Mouse (Mus musculus): ENCODE measurements around the gene Ankrd34b. TPM values are rescaled to one million over a fixed set of nuclear protein-coding genes. Genes with fewer than 3 reads are reported as not detected.

Ankrd34b gene
- polyA plus RNA-seq, 1 experiment = not detected

- no peaks in the 10 kb centered on the region for H3K27me3 ChIP-seq (ENCODE audit: control insufficient read depth, insufficient read depth, low read length)
- H3K36me3 ChIP-seq (ENCODE audit: control insufficient read depth, insufficient read depth, low read length) = 0 out of 2 replicates have a peak, but pooled peaks cover 2% of the 10 kb centered on the region
- H3K4me1 ChIP-seq (ENCODE audit: control insufficient read depth, insufficient read depth, insufficient read length, low read length) = no peaks in the 10 kb centered on the region
- WGBS = 33% methylated on average over 3 of the region's 3 CpGs
- no peak overlapping the region for H3K4me3 ChIP-seq (ENCODE audit: low read depth, low read length)
- no peak for TF ChIP-seq CTCF (IDR thresholded peaks at IDR 0.05; ENCODE audit: extremely low read depth, insufficient read length, insufficient replicate concordance, low read depth, low read length)
- no peak for TF ChIP-seq POLR2A (IDR thresholded peaks at IDR 0.05; ENCODE audit: low read depth, low read length)
- no peak overlapping the region for H3K27ac ChIP-seq (ENCODE audit: insufficient read depth, low read depth, low read length)
These were observed 39.0 kb downstream of the Ankrd34b start for GRCm38 (mm10) chr13:92464698-92465097.

DNA sequence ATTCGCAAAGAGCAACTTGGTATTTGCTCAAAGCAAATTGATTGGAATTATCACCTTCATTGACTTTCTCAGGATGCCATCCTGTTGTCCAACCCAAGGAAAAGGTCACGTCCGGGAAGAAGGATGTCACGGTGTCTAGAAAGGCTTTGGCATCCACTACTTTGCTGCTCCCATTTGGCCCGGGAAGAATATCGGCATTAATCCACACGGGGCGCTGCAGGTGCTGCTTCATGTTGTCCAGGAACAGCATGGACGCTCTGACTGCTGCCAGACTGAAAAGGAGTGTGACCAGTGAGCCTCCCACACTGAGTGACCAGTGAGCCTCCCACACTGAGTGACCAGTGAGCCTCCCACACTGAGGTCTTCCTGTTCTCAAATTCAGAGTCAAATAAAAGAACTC, 42.2 kb downstream of the Ankrd34b start:
- Histone ChIP-seq H3K27me3 (ENCODE audit: control insufficient read depth, insufficient read depth, low read length) (no peaks in the 10 kb centered on the region), H3K27ac (ENCODE audit: insufficient read depth, low read depth, low read length) (no peak overlapping the region), H3K4me1 (ENCODE audit: control insufficient read depth, insufficient read depth, insufficient read length, low read length) (no peaks in the 10 kb centered on the region), H3K4me3 (ENCODE audit: low read depth, low read length) (no peak overlapping the region), H3K36me3 (ENCODE audit: control insufficient read depth, insufficient read depth, low read length) (peaks cover 4% of the 10 kb centered on the region; the same call in 1 of the 2 replicates)
- TF ChIP-seq POLR2A (IDR thresholded peaks at IDR 0.05; ENCODE audit: low read depth, low read length) (no peak), CTCF (IDR thresholded peaks at IDR 0.05; ENCODE audit: extremely low read depth, insufficient read length, insufficient replicate concordance, low read depth, low read length) (no peak)
- 83% methylated on average over 9 of the region's 9 CpGs for WGBS

DNA sequence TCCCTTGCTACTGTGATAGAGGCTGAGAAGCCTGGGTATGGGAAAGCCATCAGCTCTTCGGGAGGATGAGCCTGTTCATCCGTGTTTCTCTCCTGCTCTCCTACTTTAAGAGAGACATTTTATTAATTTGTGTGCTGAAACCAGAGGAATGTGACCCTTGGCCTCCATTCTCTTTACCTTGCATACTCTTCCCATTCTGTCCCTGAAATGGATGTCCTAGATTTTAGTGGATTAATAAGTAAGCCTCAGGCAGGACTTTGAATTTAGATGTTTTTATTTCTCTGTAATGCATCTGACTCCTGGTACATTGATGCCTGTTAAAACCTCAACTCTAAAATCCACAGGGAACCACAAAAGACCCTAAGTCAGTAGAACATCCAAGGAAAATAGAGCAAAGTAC, 43.7 kb downstream of the Ankrd34b start:
- no peak overlapping the region for H3K4me3 ChIP-seq (ENCODE audit: low read depth, low read length)
- no peak overlapping the region for H3K27ac ChIP-seq (ENCODE audit: insufficient read depth, low read depth, low read length)
- H3K36me3 ChIP-seq (ENCODE audit: control insufficient read depth, insufficient read depth, low read length) = peaks cover 6% of the 10 kb centered on the region; the same call in 1 of the 2 replicates
- no peaks in the 10 kb centered on the region for H3K27me3 ChIP-seq (ENCODE audit: control insufficient read depth, insufficient read depth, low read length)
- WGBS = 65% methylated on average over 2 of the region's 2 CpGs
- TF ChIP-seq CTCF (IDR thresholded peaks at IDR 0.05; ENCODE audit: extremely low read depth, insufficient read length, insufficient replicate concordance, low read depth, low read length) (no peak), POLR2A (IDR thresholded peaks at IDR 0.05; ENCODE audit: low read depth, low read length) (no peak)
- H3K4me1 ChIP-seq (ENCODE audit: control insufficient read depth, insufficient read depth, insufficient read length, low read length) = no peaks in the 10 kb centered on the region

DNA sequence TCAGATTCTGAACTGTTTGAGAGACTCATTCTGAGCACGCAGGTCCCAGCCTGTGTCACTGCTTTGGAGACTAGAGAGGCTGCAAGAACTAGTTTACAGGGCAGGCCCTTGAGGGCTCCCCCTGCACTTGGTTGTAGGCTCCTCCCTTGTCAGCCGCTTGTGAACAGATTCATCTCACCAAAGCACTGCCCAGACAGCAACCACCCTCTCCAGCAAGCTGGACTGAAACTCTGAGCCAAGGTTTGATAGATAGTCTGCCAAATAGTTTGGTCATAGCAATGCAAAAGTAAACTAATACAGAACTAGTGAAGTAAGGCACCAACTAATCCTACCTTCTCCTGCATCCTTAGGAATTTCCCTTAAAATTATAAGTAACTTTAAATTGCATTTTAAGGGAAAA, 44.5 kb downstream of the Ankrd34b start:
- no peaks in the 10 kb centered on the region for H3K27me3 ChIP-seq (ENCODE audit: control insufficient read depth, insufficient read depth, low read length)
- TF ChIP-seq CTCF (IDR thresholded peaks at IDR 0.05; ENCODE audit: extremely low read depth, insufficient read length, insufficient replicate concordance, low read depth, low read length) (no peak), POLR2A (IDR thresholded peaks at IDR 0.05; ENCODE audit: low read depth, low read length) (no peak)
- WGBS = 76% methylated on average over 2 of the region's 2 CpGs
- H3K4me3 ChIP-seq (ENCODE audit: low read depth, low read length) = no peak overlapping the region
- no peak overlapping the region for H3K27ac ChIP-seq (ENCODE audit: insufficient read depth, low read depth, low read length)
- no peaks in the 10 kb centered on the region for H3K4me1 ChIP-seq (ENCODE audit: control insufficient read depth, insufficient read depth, insufficient read length, low read length)
- H3K36me3 ChIP-seq (ENCODE audit: control insufficient read depth, insufficient read depth, low read length) = peaks cover 6% of the 10 kb centered on the region; the same call in 1 of the 2 replicates

- no peaks in the 10 kb centered on the region for H3K4me1 ChIP-seq (ENCODE audit: control insufficient read depth, insufficient read depth, insufficient read length, low read length)
- WGBS = 6% methylated on average over 3 of the region's 3 CpGs
- H3K36me3 ChIP-seq (ENCODE audit: control insufficient read depth, insufficient read depth, low read length) = peaks cover 2% of the 10 kb centered on the region; the same call in 1 of the 2 replicates
- H3K27ac ChIP-seq (ENCODE audit: insufficient read depth, low read depth, low read length) = peak overlapping the region; percentile 27; the same call in 1 of the 2 replicates
- H3K4me3 ChIP-seq (ENCODE audit: low read depth, low read length) = peak overlapping the region; percentile 68
- H3K27me3 ChIP-seq (ENCODE audit: control insufficient read depth, insufficient read depth, low read length) = no peaks in the 10 kb centered on the region
- no peak for TF ChIP-seq POLR2A (IDR thresholded peaks at IDR 0.05; ENCODE audit: low read depth, low read length)
- TF ChIP-seq CTCF (IDR thresholded peaks at IDR 0.05; ENCODE audit: extremely low read depth, insufficient read length, insufficient replicate concordance, low read depth, low read length) = peak; percentile 61; the same call in 1 of the 2 replicates
These were observed 57.7 kb downstream of the Ankrd34b start for GRCm38 (mm10) chr13:92483348-92483747.

DNA sequence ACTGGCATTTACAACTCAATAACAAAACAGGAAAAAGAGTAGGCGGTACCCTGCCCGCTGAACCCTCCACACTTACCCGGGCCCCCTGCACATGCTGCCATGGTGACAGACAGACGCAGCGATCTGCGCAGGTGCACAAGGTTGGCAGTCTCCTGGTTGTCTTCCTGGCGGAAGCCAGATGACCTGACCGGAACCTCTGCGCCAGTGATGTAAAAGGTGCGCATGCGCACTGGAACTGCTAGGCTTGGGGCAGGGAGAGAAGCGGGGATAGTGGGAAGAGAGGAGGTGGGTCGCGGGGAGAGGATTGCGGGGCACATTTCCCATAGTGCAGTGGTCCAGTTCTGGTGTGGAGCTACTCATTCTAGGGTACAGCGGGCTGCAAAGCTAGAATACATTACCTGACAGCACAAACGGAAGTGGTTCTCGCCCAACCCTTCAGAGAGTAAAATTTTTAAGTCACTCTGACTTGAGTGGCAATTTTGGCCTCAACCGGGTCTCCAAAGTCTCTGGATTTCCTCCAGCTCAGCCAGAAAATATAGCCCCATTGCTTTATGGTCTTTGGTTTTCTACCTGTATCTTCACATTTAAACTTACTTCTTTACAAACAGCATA, 58.3 kb downstream of the Ankrd34b start, which contains the start of gene Fam151b:
Gene Fam151b (minus strand): TSS at position 164 of the 612 bp plus-strand sequence.
- Histone ChIP-seq H3K36me3 (ENCODE audit: control insufficient read depth, insufficient read depth, low read length) (peaks cover 3% of the 10 kb centered on the region; the same call in 1 of the 2 replicates), H3K27ac (ENCODE audit: insufficient read depth, low read depth, low read length) (peak within 1 kb of the TSS; percentile 44; the same call in 1 of the 2 replicates), H3K4me3 (ENCODE audit: low read depth, low read length) (peak within 1 kb of the TSS; percentile 68), H3K4me1 (ENCODE audit: control insufficient read depth, insufficient read depth, insufficient read length, low read length) (no peaks in the 10 kb centered on the region), H3K27me3 (ENCODE audit: control insufficient read depth, insufficient read depth, low read length) (no peaks in the 10 kb centered on the region)
- WGBS = 5% methylated on average over 19 of the region's 19 CpGs
- TF ChIP-seq CTCF (IDR thresholded peaks at IDR 0.05; ENCODE audit: extremely low read depth, insufficient read length, insufficient replicate concordance, low read depth, low read length) (no peak), POLR2A (IDR thresholded peaks at IDR 0.05; ENCODE audit: low read depth, low read length) (peak; percentile 85)

DNA sequence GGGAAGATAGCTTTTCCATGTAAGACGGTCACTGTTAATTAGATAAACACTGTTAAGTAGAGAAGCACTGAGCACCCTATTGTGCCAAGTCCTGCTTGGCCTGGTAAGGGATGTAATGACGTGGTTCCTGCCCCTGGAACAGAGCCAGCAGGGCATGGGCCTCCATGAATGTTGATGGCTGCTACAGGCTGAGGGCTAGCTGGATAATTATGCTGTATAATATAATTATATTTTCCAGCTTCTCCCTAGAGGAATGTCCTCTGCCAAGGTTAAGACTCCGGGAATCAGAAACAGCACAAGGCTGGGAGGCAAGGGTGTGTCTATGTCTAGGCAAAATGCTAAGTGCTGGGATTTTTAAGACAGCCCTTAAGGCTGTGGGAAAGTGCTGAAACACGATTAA, 65.1 kb downstream of the Ankrd34b start:
- H3K4me3 ChIP-seq (ENCODE audit: low read depth, low read length) = no peak overlapping the region
- no peaks in the 10 kb centered on the region for H3K4me1 ChIP-seq (ENCODE audit: control insufficient read depth, insufficient read depth, insufficient read length, low read length)
- H3K27ac ChIP-seq (ENCODE audit: insufficient read depth, low read depth, low read length) = no peak overlapping the region
- no peak for TF ChIP-seq CTCF (IDR thresholded peaks at IDR 0.05; ENCODE audit: extremely low read depth, insufficient read length, insufficient replicate concordance, low read depth, low read length)
- no peak for TF ChIP-seq POLR2A (IDR thresholded peaks at IDR 0.05; ENCODE audit: low read depth, low read length)
- 60% methylated on average over 4 of the region's 4 CpGs for WGBS
- no peaks in the 10 kb centered on the region for H3K27me3 ChIP-seq (ENCODE audit: control insufficient read depth, insufficient read depth, low read length)
- H3K36me3 ChIP-seq (ENCODE audit: control insufficient read depth, insufficient read depth, low read length) = peaks cover 22% of the 10 kb centered on the region

Other genes starting within 250 kb of the Ankrd34b start
- gene Gm20379, start 119.9 kb upstream of the Ankrd34b start, polyA plus RNA-seq (2012; rRNA removed) = not detected in 2 replicates
- 1.2 and 3.1 TPM in 2 replicates for gene Dhfr, start 71.2 kb upstream of the Ankrd34b start, polyA plus RNA-seq (2012; rRNA removed)
- 0.70 and 2.6 TPM in 2 replicates for gene Msh3, start 70.9 kb upstream of the Ankrd34b start, polyA plus RNA-seq (2012; rRNA removed)
- 1.1 and 1.4 TPM in 2 replicates for gene Fam151b, start 58.1 kb downstream of the Ankrd34b start, polyA plus RNA-seq (2012; rRNA removed)
- gene Zfyve16, start 105.0 kb downstream of the Ankrd34b start, polyA plus RNA-seq (2012; rRNA removed) = 0.32 and 0.55 TPM in 2 replicates
- gene Spz1, start 150.3 kb downstream of the Ankrd34b start, polyA plus RNA-seq (2012; rRNA removed) = 0.08 TPM in 1 of 2 replicates, not detected in the other
- 11.0 and 24.3 TPM in 2 replicates for gene Serinc5, start 185.2 kb downstream of the Ankrd34b start, polyA plus RNA-seq (2012; rRNA removed)

Data from small intestine, adult 2 months (tissue).